Mouse (Mus musculus) adipocyte (in vitro differentiated cells): ENCODE results near the gene Ipo9.

Experiments used
- DNase-seq: peaks from one replicate; pipeline ENCODE4 v3.0.0-alpha.2; 2016; ENCODE audit warnings: low spot score

Gene Ipo9

GRCm38 (mm10) chr1:135368245-135368644 is 62.1 kb downstream of the Ipo9 start:
- peak; percentile 98 for DNase-seq

- DNase-seq = peak; percentile 32
Observed at GRCm38 (mm10) chr1:135367595-135367994, 62.7 kb downstream of the Ipo9 start.

- peak; percentile 80 for DNase-seq
Observed at GRCm38 (mm10) chr1:135367005-135367404, 63.3 kb downstream of the Ipo9 start.

- DNase-seq = no peak
Observed at GRCm38 (mm10) chr1:135366380-135366779, 63.9 kb downstream of the Ipo9 start.

GRCm38 (mm10) chr1:135363446-135363845 is 66.9 kb downstream of the Ipo9 start:
- no peak for DNase-seq

- DNase-seq = no peak
Observed at GRCm38 (mm10) chr1:135362115-135362514, 68.2 kb downstream of the Ipo9 start.

GRCm38 (mm10) chr1:135361491-135361890 is 68.8 kb downstream of the Ipo9 start:
- no peak for DNase-seq

GRCm38 (mm10) chr1:135359071-135359470 is 71.2 kb downstream of the Ipo9 start:
- no peak for DNase-seq

- DNase-seq = peak; percentile 97
Observed at GRCm38 (mm10) chr1:135351953-135352352, 78.3 kb downstream of the Ipo9 start.

GRCm38 (mm10) chr1:135347498-135348169 is 82.7 kb downstream of the Ipo9 start:
- peak; percentile 75 for DNase-seq

GRCm38 (mm10) chr1:135346891-135347290 is 83.4 kb downstream of the Ipo9 start:
- DNase-seq = no peak

GRCm38 (mm10) chr1:135344026-135344425 is 86.3 kb downstream of the Ipo9 start:
- no peak for DNase-seq

- DNase-seq = peak; percentile 49
Observed at GRCm38 (mm10) chr1:135341947-135342346, 88.4 kb downstream of the Ipo9 start.
